Mouse (Mus musculus): ENCODE data around the gene Prpf31.

GRCm38 (mm10) chr7:3658578-3658977 lies 28.8 kb downstream of the Prpf31 start:
- no peak for TF ChIP-seq CTCF (IDR thresholded peaks at IDR 0.05; ENCODE audit: low read depth)
- TF ChIP-seq EP300 (IDR thresholded peaks at IDR 0.05; ENCODE audit: low read depth), result no peak
